In genomic region chr4:56127730-56128482, GRCm38 (mm10) we compare ENCODE assay signal across 18 mouse cellular contexts.
A peak's percentile ranks its signal among the peaks of the same experiment; 100 is the strongest.
DNase-seq lines count a peak whose midpoint lies in the region; ATAC-seq lines count a peak whose summit lies in the region.
"Had no signal": no experiment of that assay in that cellular context is flagged by ENCODE, and none has a peak within 500 bp of the region (broad histone marks: within the 10 kb centered on the region; RNA-seq: fewer than 3 reads in every experiment).

No protein-coding gene starts in this region.

- no peaks in the 10 kb centered on the region for H3K27me3 ChIP-seq in heart, embryonic 10.5 days (ENCODE audit: insufficient read depth, poor library complexity, severe bottlenecking)
- no peaks in the 10 kb centered on the region for H3K27me3 ChIP-seq in forebrain, embryonic 14.5 days (replicated peaks; ENCODE audit: control insufficient read depth, insufficient read depth, low read length)
- H3K27me3 ChIP-seq in midbrain, embryonic 15.5 days (replicated peaks): no peaks in the 10 kb centered on the region
- no peaks in the 10 kb centered on the region for H3K27me3 ChIP-seq in neural tube, embryonic 15.5 days (replicated peaks)
- H3K27me3 ChIP-seq: embryonic facial prominence, embryonic 15.5 days; neural tube, embryonic 12.5 days had no signal

- H3K9me3 ChIP-seq in heart, embryonic 10.5 days: no peaks in the 10 kb centered on the region
- no peaks in the 10 kb centered on the region for H3K9me3 ChIP-seq in forebrain, embryonic 14.5 days (replicated peaks; ENCODE audit: control insufficient read depth, low read length)
- no peaks in the 10 kb centered on the region for H3K9me3 ChIP-seq in midbrain, embryonic 15.5 days
- H3K9me3 ChIP-seq in neural tube, embryonic 15.5 days (replicated peaks): no peaks in the 10 kb centered on the region
- H3K9me3 ChIP-seq: embryonic facial prominence, embryonic 15.5 days; limb, embryonic 10.5 days; neural tube, embryonic 12.5 days had no signal

- no peak overlapping the region for H3K4me3 ChIP-seq in heart, embryonic 10.5 days
- H3K4me3 ChIP-seq in forebrain, embryonic 14.5 days (ENCODE audit: low read depth, low read length): no peak overlapping the region
- H3K4me3 ChIP-seq in midbrain, embryonic 15.5 days: no peak overlapping the region
- H3K4me3 ChIP-seq in neural tube, embryonic 15.5 days (replicated peaks): no peak overlapping the region
- H3K4me3 ChIP-seq: embryonic facial prominence, embryonic 15.5 days; heart, adult 2 months; limb, embryonic 10.5 days; neural tube, embryonic 12.5 days had no signal

- WGBS in heart, embryonic 10.5 days: 78% methylated on average over 8 of the region's 8 CpGs
- WGBS in forebrain, embryonic 14.5 days: 28% methylated on average over 8 of the region's 8 CpGs
- WGBS in midbrain, embryonic 15.5 days: 40% methylated on average over 8 of the region's 8 CpGs
- WGBS in neural tube, embryonic 15.5 days: 54% methylated on average over 8 of the region's 8 CpGs

- H3K4me1 ChIP-seq in heart, embryonic 10.5 days: no peaks in the 10 kb centered on the region
- no peaks in the 10 kb centered on the region for H3K4me1 ChIP-seq in forebrain, embryonic 14.5 days (ENCODE audit: control insufficient read depth, insufficient read depth, low read length)
- no peaks in the 10 kb centered on the region for H3K4me1 ChIP-seq in midbrain, embryonic 15.5 days
- H3K4me1 ChIP-seq in neural tube, embryonic 15.5 days: no peaks in the 10 kb centered on the region
- H3K4me1 ChIP-seq: embryonic facial prominence, embryonic 15.5 days; limb, embryonic 10.5 days; neural tube, embryonic 12.5 days had no signal

- ATAC-seq in forebrain, embryonic 14.5 days: peak; percentile 95
- peak; percentile 66; the same call in 1 of the 2 replicates for ATAC-seq in midbrain, embryonic 15.5 days (replicated peaks)
- no peak for ATAC-seq in neural tube, embryonic 15.5 days (ENCODE audit: low FRiP score)

- no peak overlapping the region for H3K27ac ChIP-seq in heart, embryonic 10.5 days
- no peak overlapping the region for H3K27ac ChIP-seq in forebrain, embryonic 14.5 days (ENCODE audit: low read depth, low read length)
- H3K27ac ChIP-seq in midbrain, embryonic 15.5 days: no peak overlapping the region
- H3K27ac ChIP-seq in neural tube, embryonic 15.5 days (replicated peaks): no peak overlapping the region
- H3K27ac ChIP-seq: embryonic facial prominence, embryonic 15.5 days; heart, adult 2 months; limb, embryonic 10.5 days; neural tube, embryonic 12.5 days had no signal

- no peak overlapping the region for H3K9ac ChIP-seq in forebrain, embryonic 14.5 days (ENCODE audit: low read length)
- H3K9ac ChIP-seq in midbrain, embryonic 15.5 days: no peak overlapping the region
- no peak overlapping the region for H3K9ac ChIP-seq in neural tube, embryonic 15.5 days (replicated peaks)
- H3K9ac ChIP-seq: embryonic facial prominence, embryonic 15.5 days; lung, embryonic 14.5 days; neural tube, embryonic 12.5 days had no signal

- intact Hi-C loops in heart, postnatal 10 days (cut with DNase I): no loop called here
- intact Hi-C loops in left cerebral cortex, postnatal 4 days (cut with DNase I): no loop called here
- intact Hi-C loops in left cerebral cortex, postnatal 14 days (cut with DNase I): no loop called here

- no peak overlapping the region for H3K4me2 ChIP-seq in forebrain, embryonic 14.5 days (ENCODE audit: low read length)
- no peak overlapping the region for H3K4me2 ChIP-seq in midbrain, embryonic 15.5 days
- no peak overlapping the region for H3K4me2 ChIP-seq in neural tube, embryonic 15.5 days
- H3K4me2 ChIP-seq: embryonic facial prominence, embryonic 15.5 days; liver, embryonic 11.5 days; lung, embryonic 14.5 days; neural tube, embryonic 12.5 days had no signal

- H3K36me3 ChIP-seq in heart, embryonic 10.5 days: no peaks in the 10 kb centered on the region
- H3K36me3 ChIP-seq in forebrain, embryonic 14.5 days (ENCODE audit: control insufficient read depth, insufficient read depth, low read length): no peaks in the 10 kb centered on the region
- no peaks in the 10 kb centered on the region for H3K36me3 ChIP-seq in midbrain, embryonic 15.5 days (replicated peaks)
- H3K36me3 ChIP-seq in neural tube, embryonic 15.5 days: no peaks in the 10 kb centered on the region
- H3K36me3 ChIP-seq: embryonic facial prominence, embryonic 15.5 days; limb, embryonic 10.5 days; neural tube, embryonic 12.5 days had no signal

- DNase-seq in heart, postnatal 10 days: peak; percentile 32 to 34
- no peak for DNase-seq in heart, embryonic 10.5 days (ENCODE audit: low spot score)
- peak; percentile 68 for DNase-seq in left cerebral cortex, postnatal 4 days
- DNase-seq in left cerebral cortex, postnatal 14 days (ENCODE audit: low spot score in 2 of 2): no peak
- peak; percentile 91 for DNase-seq in forebrain, embryonic 14.5 days (ENCODE audit: low spot score)
- DNase-seq: cerebellum, adult 18-20 months; gastrocnemius, postnatal 14 days; heart, adult 2 months; kidney, postnatal 4 days; lung, embryonic 14.5 days; lung, postnatal 4 days; thymus, postnatal 14 days had no signal

Comparison
In these comparisons a context has a peak if more than half of its experiments do, and no peak if none do; other contexts are left out.
1. DNase-seq: peak in heart, postnatal 10 days (2 of 2), left cerebral cortex, postnatal 4 days (single experiment) and forebrain, embryonic 14.5 days (single experiment); none in heart, embryonic 10.5 days (single experiment) and left cerebral cortex, postnatal 14 days (0 of 2).